Mouse (Mus musculus) spleen, embryonic (tissue): ENCODE data around the gene Orm1.

Experiments used
- CTCF ChIA-PET: fragments of 350-600 bp; sonication (Branson Sonifier 250); formaldehyde crosslinking; loops from one replicate; lab custom pipeline; 2022; lab: Charles Lee

Gene Orm1

DNA sequence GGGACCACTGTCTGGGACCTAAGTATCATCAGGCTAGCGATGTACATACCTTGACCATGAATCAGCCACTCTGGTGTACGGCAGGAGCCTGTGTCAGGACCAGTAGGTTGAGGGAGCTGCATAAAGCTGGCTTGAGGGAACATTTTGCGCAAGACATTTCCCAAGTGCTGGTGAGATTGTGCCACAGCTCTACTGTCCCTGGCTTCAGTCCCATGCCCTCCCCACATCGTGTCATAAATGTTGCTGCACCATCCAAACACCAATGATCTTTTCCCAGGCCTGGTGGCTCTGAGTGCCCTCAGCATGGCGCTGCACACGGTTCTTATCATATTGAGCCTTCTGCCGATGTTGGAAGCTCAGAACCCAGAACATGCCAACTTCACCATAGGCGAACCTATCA is at the start of gene Orm1:
Orm1 (plus strand) TSS at position 266 of the 400 bp plus-strand sequence.
- CTCF ChIA-PET: no interaction called here

DNA sequence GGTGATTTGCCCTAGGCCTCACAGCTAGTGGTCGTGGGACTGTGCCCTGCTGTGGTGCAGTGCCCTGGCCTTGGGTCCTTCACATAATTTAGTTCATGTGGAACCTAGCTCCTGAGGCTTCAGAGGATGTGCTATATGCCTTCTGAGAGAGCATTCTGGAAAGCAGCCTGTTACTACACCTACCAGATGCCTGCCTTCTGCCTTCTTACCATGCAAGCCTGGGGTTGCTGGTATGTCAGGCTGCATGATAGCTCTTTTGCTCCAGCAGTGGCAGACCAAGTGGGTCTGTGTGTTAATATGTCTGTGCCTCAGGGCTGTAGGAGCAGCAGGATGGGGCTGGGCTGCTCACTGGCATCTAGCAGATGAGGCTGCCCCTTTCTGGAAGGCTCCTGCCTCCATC is 48.7 kb upstream of the Orm1 start:
- CTCF ChIA-PET: interaction anchor here (0.6 kb wide), 1 partner anchor 11 kb away, joined by 3 read pairs; no protein-coding TSS in a partner anchor

- CTCF ChIA-PET: interaction anchor here (0.6 kb wide), 1 partner anchor 11 kb away, joined by 3 read pairs; no protein-coding TSS in a partner anchor
Measured at GRCm38 (mm10) chr4:63296263-63296662, 48.1 kb upstream of the Orm1 start.

DNA sequence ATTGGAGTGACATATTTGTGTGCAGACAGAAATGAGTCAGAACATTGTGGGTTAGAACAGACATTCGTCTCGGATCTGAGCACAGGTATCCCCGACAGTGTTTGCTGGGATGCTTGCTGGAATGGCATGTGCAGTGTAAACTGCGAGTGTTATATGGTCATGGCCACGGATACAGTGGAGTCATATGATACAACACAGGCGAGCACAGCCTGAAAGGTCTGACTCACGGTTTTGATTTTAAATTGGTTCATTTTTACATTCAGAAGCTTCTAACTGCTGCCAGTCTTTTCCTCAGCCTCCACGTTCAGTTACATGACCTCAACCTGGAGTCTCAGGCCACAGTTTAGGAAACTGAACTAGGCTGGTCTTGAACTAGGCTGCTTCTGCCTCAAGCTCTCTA is 47.5 kb upstream of the Orm1 start:
- CTCF ChIA-PET: interaction anchor here (0.6 kb wide), 1 partner anchor 38 kb away, joined by 3 read pairs; no protein-coding TSS in a partner anchor

- CTCF ChIA-PET: no interaction called here
Measured at GRCm38 (mm10) chr4:63298191-63298590, 46.2 kb upstream of the Orm1 start.

GRCm38 (mm10) chr4:63302641-63303040 is 41.7 kb upstream of the Orm1 start:
- CTCF ChIA-PET: no interaction called here

- CTCF ChIA-PET: interaction anchor here (0.6 to 0.7 kb wide), 5 partner anchors 12 to 492 kb away, joined by 3 to 9 read pairs (median 3); no protein-coding TSS in a partner anchor
Measured at GRCm38 (mm10) chr4:63307175-63308062, 36.9 kb upstream of the Orm1 start.

- CTCF ChIA-PET: interaction anchor here (0.7 kb wide), 1 partner anchor 94 kb away, joined by 3 read pairs; no protein-coding TSS in a partner anchor
Measured at GRCm38 (mm10) chr4:63308316-63308715, 36.0 kb upstream of the Orm1 start.

DNA sequence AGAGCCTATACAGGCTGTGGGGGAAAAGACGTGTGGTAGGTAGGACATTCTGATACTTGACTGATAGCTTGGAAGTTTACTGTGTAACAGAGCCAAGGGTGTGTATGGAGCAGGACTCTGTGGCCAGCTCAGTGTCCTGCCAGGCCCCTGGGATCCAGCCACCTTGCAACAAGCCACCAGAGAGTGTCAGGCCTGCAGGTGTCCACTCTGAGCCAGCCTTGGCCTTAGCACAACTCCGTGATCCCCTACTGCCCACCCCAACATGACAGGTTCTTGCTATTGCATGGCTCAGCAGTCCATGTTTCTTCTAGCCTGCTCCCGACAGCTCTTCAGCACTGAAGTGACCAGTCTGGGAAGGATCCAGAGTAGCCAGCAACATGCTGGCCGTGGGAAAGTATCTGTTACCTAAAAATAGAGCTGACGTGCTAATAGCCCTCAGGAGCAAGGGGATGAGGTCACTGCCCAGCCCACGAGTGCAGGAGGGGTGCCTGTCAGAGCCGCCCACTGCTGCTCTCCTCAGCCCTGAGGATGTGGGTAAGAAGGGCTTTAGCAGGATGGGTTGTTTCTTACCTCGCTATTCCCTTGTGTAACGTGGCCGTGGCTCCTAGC is 34.0 kb upstream of the Orm1 start:
- CTCF ChIA-PET: no interaction called here

DNA sequence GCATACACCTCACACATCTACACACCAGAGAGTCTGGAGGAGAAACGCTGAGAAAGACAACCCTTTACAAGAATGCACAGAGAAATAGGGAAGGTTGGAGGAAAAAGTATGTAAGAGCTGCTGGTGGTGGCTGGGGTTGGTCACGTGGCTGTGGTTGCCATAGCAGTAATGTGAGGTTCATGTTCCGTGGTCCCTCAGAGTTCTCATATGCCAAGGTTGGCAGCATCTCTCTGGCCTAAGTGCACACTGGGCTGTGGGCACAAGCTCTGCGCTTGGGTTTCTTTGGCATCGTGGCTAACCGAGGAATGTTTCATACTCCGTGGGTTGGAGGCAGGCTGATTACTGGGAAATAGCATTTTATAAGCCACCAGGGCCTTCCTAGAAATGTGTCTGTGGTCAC is 32.9 kb upstream of the Orm1 start:
- CTCF ChIA-PET: no interaction called here

- CTCF ChIA-PET: no interaction called here
Measured at GRCm38 (mm10) chr4:63314063-63314462, 30.3 kb upstream of the Orm1 start.

DNA sequence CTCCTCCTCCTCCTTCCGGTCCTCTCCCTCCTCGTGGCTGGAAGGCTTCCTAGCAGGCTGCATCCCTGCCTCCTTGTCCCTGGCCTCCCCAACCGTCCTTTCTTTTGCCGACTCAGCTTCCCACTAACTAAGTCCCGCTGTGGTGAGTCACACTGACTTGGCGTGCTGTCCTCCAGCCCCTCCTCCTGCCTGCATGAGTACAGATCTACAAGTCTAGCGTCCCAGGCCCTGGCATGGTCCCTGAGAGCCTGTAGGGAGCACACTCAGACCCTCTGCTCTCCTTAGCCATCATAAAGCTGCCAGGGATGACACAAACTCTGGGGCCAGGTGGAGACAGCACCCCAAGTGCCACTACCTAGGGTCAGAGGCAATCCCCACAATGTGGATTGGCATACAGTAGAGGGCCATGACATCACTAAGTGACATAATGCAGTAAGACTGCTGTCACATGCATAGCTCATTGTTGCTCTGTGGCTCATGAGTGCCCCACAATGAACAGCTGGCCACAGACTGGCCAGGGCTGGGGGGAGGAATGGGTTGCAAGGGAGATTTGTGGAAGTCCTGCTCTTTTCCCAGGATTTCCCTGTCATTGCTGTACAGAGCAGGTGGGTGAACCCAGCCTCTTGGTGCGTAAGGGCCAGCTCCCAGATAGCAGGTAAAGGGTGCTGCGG is 28.1 kb upstream of the Orm1 start:
- CTCF ChIA-PET: no interaction called here

GRCm38 (mm10) chr4:63319566-63319965 is 24.8 kb upstream of the Orm1 start:
- CTCF ChIA-PET: interaction anchor here (0.6 to 0.7 kb wide), 3 partner anchors 21 to 139 kb away, joined by 3 to 17 read pairs (median 3); no protein-coding TSS in a partner anchor

DNA sequence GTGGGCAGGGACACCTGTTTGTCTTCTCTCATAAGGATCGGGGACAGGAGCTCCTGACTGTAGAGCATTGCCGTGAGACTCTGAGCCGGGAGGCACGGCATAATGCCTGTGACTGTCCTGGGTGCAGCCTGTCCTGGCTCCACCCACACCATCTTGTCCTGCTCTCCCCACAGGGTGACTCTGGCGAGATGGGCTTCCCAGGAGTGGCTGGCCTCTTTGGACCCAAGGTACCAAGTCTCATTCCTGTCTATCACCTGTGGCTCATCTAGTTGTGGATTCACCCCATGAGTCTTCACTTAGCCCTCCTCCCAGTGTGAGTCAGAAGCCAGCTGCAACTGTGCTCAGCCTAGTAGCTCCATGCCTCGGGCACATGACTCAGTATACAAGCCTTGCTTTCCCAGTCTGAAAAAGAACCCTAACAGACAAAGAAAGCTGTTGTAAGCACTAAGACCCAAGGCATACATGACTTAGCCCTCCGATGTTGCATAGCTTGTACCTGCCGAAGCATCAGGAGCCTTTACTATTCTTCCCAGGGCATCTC is 21.0 kb upstream of the Orm1 start:
- CTCF ChIA-PET: no interaction called here

GRCm38 (mm10) chr4:63333403-63333802 is 11.0 kb upstream of the Orm1 start:
- CTCF ChIA-PET: no interaction called here

DNA sequence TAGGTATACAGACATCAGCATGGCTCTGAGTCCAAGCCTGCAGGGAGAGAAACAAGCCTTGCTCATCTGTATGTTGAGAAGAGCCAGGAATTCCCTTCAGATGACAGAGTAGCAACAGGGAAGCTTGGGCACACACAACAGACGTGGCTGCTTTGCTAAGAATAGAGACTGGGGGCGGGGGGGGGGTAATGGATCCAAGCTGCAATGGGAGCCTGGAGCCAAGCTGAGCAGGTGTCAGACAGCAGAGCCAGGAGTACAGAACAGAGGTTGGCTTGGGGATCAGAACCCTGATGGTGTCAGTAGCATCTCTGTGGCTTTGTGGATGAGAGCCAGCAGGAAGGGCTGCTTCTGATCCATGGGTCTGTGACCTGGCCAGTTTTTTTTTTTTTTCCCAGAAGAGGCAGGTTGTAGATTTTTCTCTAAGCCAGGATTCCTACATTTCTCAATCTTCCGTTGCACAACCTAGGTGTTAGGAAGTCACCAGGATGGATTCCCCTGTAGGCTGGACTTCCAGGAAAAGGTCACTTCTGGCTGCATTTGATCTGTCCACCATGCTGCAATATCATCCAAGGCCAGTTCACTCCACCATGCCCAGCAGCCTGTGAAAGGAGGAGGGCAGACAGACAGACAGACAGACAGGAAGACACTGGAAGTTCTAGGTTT is 5.8 kb upstream of the Orm1 start:
- CTCF ChIA-PET: no interaction called here

GRCm38 (mm10) chr4:63342491-63342890 is 1.9 kb upstream of the Orm1 start:
- CTCF ChIA-PET: no interaction called here

DNA sequence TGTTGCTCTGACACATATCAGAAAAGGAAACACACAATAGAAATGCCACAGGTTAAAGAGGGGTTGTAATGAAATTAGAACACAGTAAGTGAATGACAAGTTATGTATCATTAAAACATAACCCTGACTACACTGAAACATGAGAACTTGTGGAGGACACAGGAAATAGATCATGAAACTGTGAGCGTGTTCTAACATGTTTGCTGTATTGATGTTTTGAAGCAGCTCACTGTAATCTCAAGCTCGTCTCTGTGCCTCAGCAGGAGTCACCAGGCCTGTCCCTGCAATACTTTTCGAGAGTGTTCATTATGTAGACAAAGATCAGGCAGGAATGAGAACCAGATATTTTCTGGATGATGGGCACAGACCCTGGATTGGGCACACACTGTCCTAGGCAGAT is 752 bp upstream of the Orm1 start:
- CTCF ChIA-PET: no interaction called here

DNA sequence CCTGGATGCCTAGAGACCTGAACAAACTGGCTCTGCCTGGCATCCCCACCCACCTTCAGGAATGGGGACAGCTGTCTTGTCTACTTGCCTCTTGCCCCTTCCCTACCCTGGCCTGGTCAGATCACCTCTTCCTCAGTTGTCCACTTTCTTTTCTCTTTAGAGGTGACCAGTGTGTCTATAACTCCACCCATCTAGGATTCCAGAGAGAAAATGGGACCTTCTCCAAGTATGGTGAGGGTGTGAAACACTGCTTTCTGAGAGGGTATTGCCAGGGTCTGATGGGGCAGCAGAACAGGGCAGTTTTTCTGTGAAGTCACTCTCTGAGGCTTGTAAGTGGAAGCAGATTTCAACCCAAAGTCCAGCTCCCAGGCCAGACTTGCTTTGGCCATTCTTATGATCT is 901 bp downstream of the Orm1 start:
- CTCF ChIA-PET: no interaction called here

- CTCF ChIA-PET: no interaction called here
Measured at GRCm38 (mm10) chr4:63346659-63347058, 2.3 kb downstream of the Orm1 start.

GRCm38 (mm10) chr4:63348524-63348923 is 4.2 kb downstream of the Orm1 start:
- CTCF ChIA-PET: no interaction called here
